Mouse (Mus musculus): ENCODE results near the gene Ica1.

Ica1 gene

GRCm38 (mm10) chr6:8742449-8742848, 35.8 kb downstream of the Ica1 start:
- ATAC-seq (ENCODE audit: low TSS enrichment) = no peak

DNA sequence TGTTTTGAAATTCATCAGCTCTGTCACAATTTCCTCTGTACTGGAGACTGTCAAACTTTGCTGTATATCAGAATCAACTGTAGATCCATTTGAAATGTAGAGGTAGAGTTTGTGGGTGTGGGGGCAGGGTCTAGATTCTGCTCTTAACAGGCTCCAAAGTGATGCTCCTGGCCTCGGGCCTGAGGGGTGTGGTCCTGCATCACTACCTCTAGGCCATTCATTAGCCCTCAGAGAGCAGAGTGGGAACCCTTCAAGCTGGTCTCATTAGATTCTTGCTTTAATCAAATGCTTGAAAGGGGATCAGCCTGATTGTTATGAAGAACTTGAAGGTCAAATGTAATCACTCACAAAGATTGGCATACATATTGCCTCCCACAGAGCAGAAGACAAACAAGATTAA, 36.6 kb downstream of the Ica1 start:
- ATAC-seq (ENCODE audit: low TSS enrichment) = no peak

- no peak for ATAC-seq (ENCODE audit: low TSS enrichment)
These were observed 38.2 kb downstream of the Ica1 start for GRCm38 (mm10) chr6:8740092-8740491.

DNA sequence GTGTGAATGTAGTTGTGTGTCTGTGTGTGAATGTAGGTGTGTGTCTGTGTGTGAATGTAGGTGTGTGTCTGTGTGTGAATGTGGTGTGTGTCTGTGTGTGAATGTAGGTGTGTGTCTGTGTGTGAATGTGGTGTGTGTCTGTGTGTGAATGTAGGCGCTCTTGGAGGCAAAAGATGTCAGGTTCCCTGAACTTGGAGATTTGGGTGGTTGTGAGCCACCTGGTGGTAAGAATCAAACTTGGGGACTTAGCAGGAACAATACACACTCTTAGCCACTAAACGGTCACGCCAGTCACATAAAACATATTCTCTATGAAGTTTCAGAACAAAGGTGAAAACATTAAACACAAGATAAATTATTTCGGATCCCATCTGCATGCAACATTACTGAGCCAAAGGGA, 39.9 kb downstream of the Ica1 start:
- 0 out of 2 replicates have a peak, but pooled peaks have one; percentile 63 for ATAC-seq (ENCODE audit: low TSS enrichment)

GRCm38 (mm10) chr6:8736493-8736820, 41.8 kb downstream of the Ica1 start:
- ATAC-seq (ENCODE audit: low TSS enrichment) = no peak

GRCm38 (mm10) chr6:8735657-8736492, 42.4 kb downstream of the Ica1 start:
- ATAC-seq (ENCODE audit: low TSS enrichment) = peak; percentile 82

- no peak for ATAC-seq (ENCODE audit: low TSS enrichment)
These were observed 43.2 kb downstream of the Ica1 start for GRCm38 (mm10) chr6:8735044-8735443.

GRCm38 (mm10) chr6:8732492-8732891, 45.8 kb downstream of the Ica1 start:
- ATAC-seq (ENCODE audit: low TSS enrichment) = peak; percentile 27

DNA sequence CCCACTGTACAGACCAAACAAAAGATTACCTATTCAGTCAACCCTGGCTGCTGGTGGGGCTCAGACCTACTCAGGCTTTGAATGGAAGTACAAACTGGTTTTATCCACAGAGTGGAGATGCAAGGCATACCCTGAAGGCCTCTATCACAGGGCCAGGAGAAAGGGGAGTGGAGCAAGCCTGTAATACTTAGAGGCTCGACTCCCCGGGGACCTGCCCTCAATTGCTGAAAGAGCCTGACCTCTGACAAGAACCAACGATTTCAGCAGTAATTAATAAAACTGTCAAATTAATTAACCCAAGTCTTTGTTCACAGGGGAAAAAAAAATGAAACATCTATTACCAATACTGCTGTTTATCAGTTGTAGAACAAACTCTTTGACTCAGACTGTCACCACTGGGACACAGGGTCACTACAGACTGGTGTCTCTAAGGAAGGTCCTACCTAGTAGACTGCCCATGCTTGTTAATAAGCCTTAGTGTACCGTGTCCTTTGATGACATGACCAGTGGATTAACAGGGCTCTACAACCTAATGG, 46.6 kb downstream of the Ica1 start:
- ATAC-seq (ENCODE audit: low TSS enrichment) = no peak

- ATAC-seq (ENCODE audit: low TSS enrichment) = no peak
These were observed 47.9 kb downstream of the Ica1 start for GRCm38 (mm10) chr6:8730433-8730832.

DNA sequence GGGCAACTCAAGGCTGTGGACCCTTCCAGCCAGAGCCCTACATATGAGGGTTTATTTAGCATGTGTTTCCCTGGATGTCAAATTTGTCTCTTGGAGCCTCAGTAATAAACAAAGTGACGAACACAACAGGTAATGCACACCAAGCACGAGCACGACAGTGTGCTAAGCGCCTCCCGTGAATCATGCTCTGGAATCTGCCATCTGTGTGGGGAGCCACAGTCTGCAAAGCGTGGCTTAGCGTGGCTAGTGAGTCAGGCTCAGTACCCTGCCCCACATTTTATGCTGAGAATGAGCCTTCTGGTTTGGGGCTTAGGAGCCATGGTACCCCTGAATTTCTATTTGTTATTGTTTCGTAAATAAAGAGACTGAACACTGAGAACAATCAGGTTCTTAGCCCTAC, 50.5 kb downstream of the Ica1 start:
- peak; percentile 71 for ATAC-seq (ENCODE audit: low TSS enrichment)

DNA sequence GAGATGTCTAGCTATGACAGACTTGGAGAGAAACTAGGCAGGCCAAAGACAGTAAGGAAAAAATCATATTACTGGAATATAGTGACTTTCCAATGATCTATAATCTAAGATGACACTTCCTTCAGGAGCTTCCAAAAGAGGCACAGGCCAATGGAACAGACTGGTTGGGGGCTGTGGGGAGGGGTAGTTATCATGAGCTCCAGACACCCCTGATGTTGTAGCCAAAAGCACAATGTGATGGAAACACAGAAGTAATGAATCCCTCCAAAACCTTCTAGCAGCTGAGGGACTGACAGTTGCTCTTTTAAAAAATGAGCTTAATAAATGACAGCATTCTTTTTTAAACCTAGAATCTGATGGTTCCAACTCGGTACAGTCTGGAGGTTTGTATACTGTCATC, 52.7 kb downstream of the Ica1 start:
- ATAC-seq (ENCODE audit: low TSS enrichment) = no peak

DNA sequence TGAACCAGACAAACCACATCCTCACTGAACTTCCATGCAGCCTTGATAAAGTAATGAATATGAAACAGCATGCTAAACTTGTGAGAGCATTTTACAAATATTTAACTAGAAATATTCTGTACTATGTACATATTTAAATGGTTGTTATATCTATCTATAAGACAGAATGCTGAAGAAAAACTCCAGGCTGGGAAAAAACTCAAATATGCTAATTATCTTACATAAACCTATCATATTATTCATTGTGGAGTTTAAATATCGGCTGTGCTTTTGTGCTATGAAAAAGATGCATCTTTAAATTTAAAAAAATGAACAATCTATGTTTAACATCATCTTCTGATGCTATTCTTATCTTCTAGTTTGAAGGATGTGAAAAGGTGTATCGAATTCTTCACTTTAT, 58.6 kb downstream of the Ica1 start:
- ATAC-seq (ENCODE audit: low TSS enrichment) = peak; percentile 53

DNA sequence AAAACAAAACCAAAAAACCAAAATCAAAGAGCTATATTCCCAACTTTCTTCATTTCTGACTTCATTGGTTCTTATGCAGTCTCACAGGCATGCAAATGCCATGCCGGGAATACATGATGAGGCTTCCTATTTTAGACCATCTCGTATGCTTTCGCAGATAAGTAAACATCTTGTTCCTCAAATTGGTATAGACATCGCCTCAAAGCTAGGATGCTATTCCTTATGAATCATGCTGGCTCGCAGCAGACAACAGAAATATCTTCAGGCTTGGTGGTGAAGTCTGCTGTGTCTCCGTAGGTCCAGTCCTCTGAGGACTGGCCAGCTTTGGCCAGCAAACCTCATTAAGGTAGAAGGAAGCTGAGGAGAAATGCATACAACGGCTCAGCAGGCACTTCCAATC, 60.3 kb downstream of the Ica1 start:
- peak; percentile 60 for ATAC-seq (ENCODE audit: low TSS enrichment)

DNA sequence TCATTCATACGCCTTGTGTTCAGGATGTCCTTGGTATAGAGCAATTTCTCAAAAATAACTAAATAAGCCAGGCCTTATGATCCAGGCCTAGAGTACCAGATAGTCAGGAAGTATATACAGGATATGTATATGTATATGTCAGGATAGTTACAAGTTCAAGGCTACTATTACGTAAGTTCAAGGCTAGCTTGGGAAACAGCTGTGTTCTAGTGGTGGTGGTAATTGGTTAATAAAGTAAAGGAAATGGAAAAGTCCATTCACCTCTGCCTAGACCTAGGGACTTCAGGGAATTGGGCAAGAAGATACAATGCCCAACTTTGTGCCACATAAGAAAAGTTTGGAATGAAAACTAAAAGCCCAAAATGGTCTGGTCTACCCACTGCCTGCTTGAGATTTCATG, 61.7 kb downstream of the Ica1 start:
- ATAC-seq (ENCODE audit: low TSS enrichment) = no peak

- no peak for ATAC-seq (ENCODE audit: low TSS enrichment)
These were observed 67.0 kb downstream of the Ica1 start for GRCm38 (mm10) chr6:8711246-8711645.

- peak; percentile 65 for ATAC-seq (ENCODE audit: low TSS enrichment)
These were observed 83.4 kb downstream of the Ica1 start for GRCm38 (mm10) chr6:8694636-8695514.

DNA sequence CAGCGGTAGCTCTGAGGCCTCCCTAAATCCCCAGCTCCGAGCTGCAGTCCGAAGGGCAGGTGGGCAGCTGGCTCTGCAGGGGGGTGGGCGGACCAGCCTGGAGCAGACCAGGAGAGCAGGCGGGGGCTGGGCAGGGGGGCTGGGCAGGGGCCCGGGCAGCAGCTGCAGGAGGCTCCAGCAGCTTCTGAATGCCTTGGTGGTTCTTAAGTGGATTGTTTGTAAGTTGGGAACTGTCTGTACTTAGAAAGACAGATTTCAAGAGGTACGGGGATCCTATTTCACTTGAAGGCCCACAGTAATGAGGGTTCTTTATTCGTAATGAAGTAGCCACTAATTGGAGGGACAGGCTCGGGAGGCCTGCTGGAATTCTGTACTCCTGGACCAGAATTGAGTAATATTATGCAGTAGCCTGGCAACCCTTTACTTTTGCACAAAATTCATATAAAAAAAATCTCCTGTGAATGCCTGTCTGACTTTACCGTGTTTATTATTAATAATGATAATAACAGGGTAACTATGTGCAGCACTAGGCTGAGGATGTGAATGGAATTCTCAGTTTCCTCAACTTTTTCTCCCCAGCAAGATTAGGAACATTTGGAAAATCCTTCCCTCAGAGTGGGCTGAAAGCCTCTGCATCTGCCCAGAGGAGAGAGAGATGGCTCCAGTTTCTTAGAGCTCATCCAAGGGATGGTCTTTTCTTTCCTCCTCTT, 84.2 kb downstream of the Ica1 start:
- peak; percentile 29 for ATAC-seq (ENCODE audit: low TSS enrichment)

GRCm38 (mm10) chr6:8693141-8693881, 85.0 kb downstream of the Ica1 start:
- ATAC-seq (ENCODE audit: low TSS enrichment) = peak; percentile 84

GRCm38 (mm10) chr6:8691199-8691975, 86.9 kb downstream of the Ica1 start:
- ATAC-seq (ENCODE audit: low TSS enrichment) = no peak

DNA sequence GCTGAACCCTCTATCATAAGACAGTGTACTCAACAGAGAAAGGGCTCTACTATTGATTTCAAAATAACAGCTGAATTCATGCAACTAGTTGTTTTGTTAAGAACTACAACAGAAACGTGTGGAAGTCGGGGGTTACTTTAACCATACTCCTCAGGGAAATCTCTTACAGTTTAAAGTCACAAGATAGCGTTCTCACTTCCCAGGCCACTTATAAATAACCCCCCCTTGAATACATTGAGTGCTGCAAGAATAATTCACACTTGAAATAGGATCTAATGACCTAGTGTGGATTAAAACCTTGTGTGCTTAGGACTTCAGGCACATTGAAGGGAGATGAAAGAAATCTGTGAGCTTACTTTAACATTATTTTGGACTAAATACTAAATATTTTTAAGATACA, 87.8 kb downstream of the Ica1 start:
- ATAC-seq (ENCODE audit: low TSS enrichment) = no peak
